Mouse (Mus musculus) heart, adult 18-20 months (tissue): ENCODE measurements around the gene Rab3il1. TPM values are rescaled to one million over a fixed set of nuclear protein-coding genes. Genes with fewer than 3 reads are reported as not detected.

Experiments
- DNase-seq, 2 experiments: peaks; one replicate each; pipeline ENCODE4 v3.0.0; 2021 to 2022; ENCODE audit warnings: mixed read lengths in 1 of 2
- total RNA-seq, 2 experiments: library from RNA; stranded (reverse); gene quantifications; 2 replicates each; pipeline ENCODE4 v1.2.3; 2021

Rab3il1 gene
- total RNA-seq, 2 experiments from 2014 or later: 6.6 to 6.8 TPM

DNA sequence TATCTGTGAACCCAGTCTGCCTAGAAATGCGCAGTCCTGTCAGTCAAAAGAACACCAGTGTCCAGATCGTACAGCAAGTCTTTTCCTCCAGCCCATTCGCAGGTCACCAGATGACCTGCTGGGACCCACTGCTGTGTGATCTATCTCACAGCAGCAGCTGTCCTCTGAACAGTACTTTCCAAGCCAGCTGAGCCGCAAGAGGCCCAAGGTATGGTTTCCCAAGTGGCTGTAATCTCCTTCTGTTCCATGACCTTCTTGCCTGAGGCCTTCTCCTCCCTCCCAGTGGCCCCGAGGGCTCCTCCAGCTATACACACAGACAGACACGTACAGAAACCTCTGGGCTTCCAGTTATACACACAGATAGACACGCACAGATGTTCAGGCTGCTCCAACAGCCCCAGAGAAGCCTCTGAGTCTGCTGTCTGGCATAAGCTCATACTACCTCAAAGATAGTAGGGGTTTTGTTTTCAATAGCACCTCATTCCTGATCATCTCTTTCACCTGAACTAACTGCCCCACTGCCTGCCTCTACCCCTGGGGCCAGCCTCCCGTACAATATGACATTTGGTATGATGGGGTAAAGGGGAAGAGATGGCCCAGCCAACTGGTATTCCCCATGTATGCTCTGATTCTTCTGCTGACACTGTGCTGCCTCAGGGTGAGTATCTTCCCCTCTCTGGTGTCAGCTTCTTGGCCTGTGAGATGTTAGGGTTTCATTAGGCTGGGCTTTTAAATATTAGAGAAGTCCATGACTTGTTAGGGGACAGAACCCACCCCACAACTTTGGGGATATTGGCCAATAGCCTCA lies 59.5 kb downstream of the Rab3il1 start:
- peak in 1 of 2 experiments; percentile 38 for DNase-seq

DNA sequence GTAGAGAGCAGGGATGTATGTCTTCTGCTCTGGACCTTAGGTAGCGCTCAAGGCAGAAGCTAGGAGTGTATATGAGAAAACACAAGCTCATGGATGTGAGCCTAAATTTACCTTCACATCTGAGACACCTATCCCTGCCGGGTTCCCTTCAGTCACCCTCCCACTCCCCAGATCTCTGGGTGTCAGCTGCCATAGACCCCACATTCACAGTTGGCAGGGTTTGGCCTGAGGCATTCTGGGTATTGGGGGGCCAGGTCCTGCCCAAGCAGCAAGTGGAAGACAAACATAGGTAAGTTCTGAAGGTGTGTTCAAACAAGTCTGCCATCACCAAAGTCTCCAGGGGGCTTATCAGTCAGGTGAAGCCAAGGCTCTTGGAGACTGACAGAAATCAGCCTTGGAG lies 60.2 kb downstream of the Rab3il1 start:
- no peak for DNase-seq

DNA sequence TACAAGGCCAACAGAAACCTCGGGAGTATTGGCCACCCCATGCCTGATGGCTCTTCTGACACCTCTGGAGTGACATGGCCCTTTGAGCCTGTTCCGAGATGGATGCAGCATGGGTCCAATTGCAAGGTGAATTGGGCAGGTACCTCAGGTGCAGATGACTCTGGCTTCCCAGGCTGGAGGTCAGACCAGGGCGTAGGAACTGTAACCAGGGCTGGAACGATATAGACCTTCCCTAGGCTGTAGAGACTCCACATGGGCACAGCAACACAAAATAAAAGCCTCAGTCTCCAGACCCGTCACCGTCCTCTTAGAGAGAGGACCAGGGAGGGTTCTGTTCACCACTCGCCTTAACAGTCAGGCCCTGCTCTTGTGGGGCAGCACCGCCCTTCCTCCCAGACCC lies 60.8 kb downstream of the Rab3il1 start:
- no peak for DNase-seq

DNA sequence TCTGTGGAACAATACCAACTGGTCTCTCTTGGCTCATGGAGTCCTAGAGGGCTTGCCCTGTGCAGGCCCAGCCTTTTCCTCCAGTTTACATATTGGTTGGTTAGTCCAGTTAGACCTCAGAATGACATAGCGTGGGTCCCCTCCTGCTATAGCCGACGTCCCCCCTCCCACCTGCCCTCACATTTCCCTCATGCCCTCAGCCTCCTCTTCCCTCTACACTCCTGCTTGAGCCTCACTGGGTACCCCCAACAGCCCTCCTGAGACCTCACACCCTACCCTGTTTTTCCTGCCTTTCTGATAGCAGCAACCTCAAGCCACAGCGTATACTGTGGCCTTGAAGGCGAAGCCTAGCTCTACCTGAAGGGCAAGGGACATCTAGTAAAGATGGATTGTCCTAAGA lies 61.4 kb downstream of the Rab3il1 start:
- no peak for DNase-seq

DNA sequence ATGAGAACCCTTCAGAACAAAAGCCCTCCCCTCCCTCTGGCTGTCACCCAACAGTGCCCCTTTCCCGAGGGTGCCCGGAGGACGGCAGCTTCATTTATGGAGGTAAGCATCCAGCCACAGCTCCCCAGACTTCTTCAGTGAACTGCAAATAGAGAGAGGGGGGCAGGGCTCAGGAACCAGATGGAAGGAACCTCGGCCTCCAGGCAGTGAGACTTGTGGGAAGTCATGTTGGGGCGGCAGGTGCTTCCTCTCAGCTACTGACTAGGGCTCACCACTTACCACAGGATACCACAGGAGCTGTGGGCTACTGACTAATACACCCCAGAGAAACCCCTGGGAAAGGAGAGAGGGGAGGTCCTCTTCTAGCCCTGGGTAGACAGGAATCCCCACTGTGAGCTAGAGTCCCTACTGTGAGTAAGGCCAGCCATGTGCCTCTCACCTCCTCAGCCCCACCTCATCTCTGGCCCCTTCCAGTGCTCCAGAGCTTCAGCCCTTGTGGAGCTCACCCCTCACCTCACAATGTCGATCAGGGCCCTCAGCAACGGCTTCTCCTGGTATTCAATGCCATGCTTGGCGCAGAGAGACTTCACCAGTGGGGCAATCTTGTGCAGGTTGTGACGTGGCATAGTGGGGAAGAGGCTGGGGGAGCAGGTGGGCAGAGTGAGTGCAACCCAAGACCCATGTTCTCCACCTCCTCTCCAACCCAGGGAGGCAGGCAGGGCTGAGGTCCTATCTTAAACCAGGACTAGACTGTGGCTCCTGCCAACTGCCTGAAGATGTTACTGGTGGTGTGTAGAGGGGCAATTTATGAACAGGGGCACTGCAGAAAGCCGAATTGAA lies 62.9 kb downstream of the Rab3il1 start:
- DNase-seq: no peak

DNA sequence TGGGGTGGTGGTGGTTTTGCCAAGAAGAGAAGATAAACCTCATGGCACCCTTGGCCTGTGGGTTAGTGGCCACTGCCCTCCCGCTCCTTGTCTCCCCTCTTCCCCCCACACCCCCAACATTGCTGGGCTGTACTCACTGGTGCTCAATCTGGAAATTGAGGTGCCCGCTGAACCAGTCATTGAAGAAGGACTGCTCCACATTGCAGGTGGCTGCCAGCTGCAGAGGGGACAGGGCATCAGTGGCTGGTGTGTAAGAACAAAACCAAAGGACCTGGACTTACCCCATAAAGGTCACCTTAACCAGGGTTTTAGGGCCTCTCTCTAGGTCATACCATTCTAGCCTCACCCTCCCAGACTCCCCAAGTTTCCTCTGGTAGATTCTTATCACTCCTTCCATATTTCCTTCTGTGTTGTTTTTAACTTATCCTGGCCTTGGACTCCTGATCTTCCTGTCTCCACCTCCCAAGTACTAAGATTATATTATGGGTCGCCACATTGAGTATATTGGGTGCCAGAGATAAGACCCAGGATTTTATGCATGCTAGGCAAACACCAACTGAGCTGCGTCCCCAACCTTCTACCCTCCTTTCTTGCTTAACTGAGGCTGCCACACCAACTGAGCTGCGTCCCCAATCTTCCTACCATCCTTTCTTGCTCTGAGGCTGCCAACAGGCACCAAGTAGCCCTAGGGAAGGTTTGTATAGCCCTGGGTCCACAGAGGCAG lies 64.2 kb downstream of the Rab3il1 start:
- DNase-seq: no peak

DNA sequence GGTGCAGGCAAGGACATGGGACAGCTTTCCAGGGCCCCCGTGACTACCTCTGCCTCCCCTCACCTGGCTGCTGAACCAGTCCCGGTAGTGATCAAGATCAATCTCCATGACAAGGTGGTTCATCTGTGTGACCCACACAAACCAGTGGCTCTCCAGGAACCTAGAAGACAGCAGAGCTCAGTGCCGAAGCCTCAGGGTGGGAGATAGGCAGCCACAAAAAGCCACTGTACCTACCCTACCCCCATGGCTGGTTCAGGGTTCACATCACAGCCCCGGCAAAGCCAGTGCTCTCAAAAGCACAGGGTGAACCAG lies 64.7 kb downstream of the Rab3il1 start:
- no peak for DNase-seq

DNA sequence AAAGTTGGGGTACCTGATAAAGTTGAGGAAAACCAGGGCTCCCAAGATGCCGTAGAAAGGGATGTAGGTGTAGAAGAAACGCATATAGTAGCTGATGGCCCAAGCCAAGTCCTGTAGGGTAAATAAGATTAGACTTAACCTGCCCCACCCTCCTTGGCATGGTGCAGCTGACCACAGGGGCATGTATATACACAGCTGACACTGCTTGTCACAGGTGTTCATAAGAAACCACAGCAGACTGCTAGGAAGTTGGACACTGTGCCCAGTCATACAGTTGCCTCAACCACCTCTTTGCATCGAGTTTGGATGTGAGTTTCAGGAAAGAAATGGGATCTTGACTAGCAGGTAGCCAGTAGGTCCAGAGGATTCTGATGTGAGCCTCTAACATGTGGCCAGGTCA lies 65.0 kb downstream of the Rab3il1 start:
- no peak for DNase-seq

DNA sequence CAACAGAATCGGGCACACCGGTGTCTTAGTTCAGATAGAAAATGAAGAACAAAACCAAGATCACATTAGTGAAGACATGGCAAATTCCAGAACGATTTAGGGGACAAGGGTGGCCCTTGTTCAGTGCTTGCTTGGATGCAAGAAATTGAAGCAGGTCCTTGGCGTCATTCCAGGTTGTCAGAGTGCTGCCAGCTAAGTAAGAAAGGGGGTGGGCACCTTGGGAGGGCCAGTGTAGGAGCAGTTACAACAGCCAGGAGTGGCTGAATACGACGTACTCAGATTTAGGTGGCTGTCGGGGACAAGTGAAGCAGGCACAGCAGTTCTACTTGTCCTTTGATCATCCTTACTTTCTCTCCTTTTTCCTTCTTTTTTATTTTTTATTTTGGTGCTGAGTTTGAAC lies 66.2 kb downstream of the Rab3il1 start:
- no peak for DNase-seq

DNA sequence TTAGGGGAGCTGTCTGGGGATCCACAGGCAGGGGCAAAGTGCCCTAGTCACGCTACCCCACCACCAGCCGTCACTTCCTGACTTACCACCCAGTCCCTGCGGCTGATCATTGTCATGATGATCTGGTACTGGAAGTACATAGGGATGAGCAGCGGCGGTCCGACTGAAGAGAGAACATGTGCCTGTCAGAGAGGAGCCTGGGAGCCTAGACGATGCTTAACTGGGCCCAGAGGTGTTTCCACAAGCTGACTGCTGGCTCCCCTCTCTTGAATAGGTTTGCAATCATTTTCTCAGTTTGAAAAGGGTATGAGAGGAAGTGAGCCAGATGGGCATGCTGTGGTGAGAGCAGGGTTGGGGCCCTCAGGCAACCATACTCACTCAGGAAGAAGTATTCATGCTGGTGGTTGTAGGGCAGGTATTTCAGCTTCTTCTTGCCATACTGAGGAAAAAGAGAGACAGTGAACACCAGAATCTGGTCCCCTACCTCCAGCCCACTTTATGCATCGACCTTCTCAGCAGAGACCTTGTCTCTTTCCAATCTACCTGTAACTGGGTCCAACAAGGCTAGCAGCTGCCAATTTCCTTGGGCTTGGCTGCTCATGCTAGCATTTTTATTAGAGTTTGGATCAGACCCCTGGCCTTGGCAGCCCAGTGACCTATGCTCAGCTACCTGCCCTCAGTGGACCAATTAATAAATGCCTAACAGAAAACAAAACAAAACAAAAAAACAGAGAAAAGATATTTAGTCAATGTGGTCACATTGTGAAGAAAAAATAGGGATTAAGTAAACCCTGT lies 68.9 kb downstream of the Rab3il1 start:
- DNase-seq: no peak

DNA sequence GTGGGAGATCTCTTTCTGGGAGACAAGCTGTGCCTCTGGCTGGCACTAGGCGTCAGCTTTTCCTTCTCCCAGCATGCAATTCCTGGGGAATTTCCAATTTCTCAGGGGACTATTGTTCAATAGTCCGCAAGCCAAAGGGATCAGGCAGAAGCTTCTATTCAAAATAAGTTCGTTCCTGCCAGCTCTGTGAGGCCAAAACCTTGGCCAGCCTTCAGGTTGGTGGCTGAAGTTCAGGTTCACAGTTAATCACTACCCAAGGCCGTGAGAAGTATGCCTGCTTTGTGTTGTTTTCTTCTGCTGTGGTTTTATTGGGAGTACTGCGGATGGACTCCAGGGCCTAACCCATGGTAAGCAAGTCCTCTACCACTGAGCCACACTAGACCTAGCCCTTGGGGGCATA lies 69.7 kb downstream of the Rab3il1 start:
- no peak for DNase-seq

DNA sequence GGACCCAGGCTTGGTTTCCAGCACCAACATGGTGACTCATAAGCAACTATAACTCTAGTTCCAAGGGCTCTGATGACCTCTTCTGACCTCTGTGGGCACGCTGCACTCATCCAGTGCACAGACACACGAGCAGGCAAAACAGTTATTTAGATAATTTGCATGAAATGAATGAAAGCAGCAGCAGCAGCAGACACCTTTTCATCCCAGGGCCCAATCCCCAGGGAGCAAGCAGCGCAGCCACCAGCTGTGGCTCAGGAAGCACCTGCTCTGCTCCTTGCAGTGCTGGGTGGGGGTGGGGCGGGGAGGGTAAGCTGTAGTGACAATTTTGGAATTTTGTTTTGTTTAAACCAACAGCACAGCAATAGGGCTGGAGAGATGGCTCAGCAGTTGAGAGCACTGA lies 70.4 kb downstream of the Rab3il1 start:
- no peak for DNase-seq

DNA sequence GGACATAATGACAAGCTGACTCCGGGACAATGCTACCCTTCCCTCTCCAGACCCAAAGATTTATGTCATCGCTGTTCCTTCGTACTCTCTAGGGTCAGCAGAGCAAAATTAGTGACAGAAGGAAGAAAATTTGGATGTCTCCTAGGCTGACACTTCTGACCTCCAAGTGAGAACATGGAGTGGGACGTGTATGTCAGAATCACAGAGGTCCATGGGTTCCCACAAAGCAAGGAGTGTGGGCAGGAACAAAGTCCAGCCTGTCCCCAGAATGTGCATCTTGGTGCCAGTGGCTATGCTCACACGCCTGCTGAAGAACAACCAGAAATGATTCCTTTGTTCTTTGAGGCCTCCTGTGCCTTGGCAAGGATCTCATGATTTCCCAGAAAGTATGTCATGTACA lies 71.7 kb downstream of the Rab3il1 start:
- no peak for DNase-seq

DNA sequence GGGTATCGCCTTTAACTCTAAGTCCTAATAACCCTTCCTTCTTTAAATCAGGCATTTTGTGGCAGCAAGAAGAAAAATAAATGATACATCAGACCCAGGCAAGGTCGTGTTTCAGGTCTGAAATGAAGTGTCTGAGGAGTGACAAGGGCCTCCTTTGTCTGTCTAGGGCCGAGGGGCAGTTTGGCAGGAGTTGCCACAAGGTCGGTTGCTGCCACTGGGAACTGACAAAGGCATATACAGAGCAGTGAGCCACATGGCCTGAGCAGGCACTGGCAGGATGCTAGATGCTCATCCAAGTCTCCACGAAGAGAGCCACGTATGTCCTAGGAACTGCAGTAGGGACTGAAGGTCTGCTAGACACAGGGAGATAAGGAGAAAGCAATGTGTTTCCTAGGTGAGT lies 76.9 kb downstream of the Rab3il1 start:
- DNase-seq: no peak

DNA sequence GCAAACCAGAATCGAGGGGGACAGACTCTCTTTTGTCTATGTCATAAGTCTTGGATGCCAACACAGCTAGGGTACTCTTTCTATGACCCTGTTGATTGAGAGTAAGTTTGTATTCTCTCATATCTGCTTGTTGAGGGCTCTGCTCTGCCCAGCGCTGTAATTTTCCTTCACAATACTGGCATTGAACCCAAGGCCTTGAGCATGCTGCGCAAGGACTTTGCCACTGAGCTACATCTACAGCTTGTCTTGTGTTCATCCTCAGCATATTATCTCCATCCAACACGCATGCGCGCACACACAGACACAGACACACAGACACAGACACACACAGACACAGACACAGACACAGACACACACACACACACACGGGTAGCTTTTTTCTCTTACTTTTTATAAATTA lies 78.9 kb downstream of the Rab3il1 start:
- DNase-seq: no peak

DNA sequence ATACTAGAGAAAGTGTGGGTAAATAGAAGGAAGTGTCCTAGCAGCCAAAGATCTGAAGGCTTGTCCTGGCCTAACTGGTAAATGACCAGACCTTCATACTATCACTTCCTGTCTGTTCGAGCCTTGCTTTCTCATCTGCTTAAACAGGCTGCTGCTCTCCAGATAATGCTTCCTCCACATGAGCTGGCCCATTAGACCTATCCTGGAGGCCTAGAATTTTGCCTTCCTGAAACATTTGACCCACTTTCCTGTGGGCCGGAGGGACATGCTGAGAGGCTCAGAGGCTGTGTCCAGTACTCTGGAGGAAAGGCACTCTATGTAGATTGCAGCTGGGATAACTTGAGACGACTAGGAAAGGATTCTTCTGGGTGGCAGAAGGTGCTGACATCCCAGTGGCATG lies 80.6 kb downstream of the Rab3il1 start:
- peak in 1 of 2 experiments; percentile 50 for DNase-seq

DNA sequence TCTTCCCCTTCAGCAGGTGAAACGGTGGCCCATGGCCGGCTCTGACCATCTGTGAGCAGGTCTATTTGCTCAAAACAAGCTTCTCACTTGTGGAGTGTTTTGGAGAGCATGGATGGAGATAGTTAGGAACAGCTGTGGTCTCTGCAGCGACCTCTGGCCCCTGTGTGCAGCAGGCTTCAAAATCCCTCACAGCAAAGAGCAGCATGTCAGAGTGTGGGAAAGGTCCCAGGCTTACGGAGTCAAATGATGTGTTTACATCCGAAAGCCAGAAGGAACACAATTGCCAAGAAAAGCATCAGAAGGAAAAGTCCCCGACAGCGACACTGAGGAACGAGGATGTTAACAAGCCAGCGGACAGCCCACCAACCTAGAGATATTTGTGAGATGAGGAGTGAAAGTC lies 84.0 kb downstream of the Rab3il1 start:
- DNase-seq: peak in 1 of 2 experiments; percentile 49

DNA sequence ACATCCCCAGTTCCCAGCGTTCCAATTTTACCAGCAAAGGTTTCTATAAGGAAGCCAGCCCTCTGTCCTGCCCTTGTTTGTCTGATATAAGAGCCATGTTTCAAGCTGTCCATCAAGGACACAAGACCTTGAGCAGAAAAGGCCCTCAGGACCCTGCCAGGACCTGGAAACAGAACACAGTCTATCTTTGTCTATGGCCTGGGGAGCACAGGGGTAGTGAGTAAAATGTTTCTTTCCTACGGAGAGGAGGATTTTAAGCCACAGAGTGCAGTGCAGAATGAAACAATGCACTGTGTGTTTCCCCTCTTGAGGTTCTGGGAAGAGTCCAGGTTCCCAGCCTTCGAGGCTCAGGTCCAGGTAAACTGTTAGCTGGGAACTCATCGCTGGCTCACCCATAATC lies 85.5 kb downstream of the Rab3il1 start:
- no peak for DNase-seq
